ENCODE assay signal across 8 mouse cellular contexts in the genomic region with DNA sequence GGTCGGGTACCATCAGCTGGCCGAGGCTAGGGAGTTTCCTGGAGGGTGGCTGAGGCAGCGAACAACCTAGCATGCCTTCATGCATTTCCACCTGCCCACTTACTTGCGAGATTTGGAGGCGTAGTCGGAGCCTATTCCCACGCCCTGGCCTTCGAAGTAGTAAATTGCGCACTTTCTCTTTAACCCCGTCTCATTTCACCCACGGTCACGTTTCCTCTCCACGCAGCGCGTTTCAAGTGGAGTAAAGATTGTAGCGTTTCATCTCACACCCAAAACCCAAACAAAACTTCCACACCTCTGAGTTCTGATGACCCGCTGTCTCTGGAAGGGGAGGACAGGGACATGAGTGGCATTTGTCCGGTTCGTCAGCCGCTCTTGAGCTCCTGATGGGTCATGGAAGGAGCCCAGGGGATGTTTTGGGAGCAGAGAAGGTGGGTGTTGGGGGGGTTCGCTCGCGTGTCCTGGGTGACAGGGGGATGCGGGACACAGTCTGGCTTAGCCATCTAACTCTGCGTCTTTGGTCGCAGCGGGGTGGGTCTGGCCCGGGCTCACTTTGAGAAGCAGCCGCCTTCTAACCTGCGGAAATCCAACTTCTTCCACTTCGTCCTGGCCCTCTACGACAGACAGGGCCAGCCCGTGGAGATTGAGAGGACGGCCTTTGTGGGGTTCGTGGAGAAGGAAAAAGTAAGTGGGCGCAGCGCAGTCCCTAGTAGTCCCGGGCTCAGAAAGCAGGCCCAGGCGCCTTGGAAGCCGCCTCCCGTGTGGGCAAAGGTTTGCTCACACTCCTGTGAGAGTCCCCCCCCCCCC. TPM values are rescaled to one million over a fixed set of nuclear protein-coding genes. Genes with fewer than 3 reads are reported as not detected.
DNase-seq lines count a peak whose midpoint lies in the region; ATAC-seq lines count a peak whose summit lies in the region.

No protein-coding gene starts in this region.

- H3K4me2 ChIP-seq in kidney, embryonic 15.5 days, result peak overlapping the region; percentile 63

- H3K36me3 ChIP-seq in kidney, embryonic 15.5 days, result peaks cover 3% of the 10 kb centered on the region; the same call in 1 of the 2 replicates

- no peaks in the 10 kb centered on the region for H3K9me3 ChIP-seq in kidney, embryonic 15.5 days (replicated peaks)

- no peak for DNase-seq in kidney, adult 9 months
- peak; percentile 50 to 54 for DNase-seq in heart, adult 9 months (ENCODE audit: low spot score in 2 of 2)
- DNase-seq in kidney, postnatal 14 days, result peak; percentile 26
- DNase-seq in spleen, postnatal 10 days (ENCODE audit: low spot score in 2 of 2), result peak; percentile 16 to 31
- no peak for DNase-seq in right cerebral cortex, postnatal 36 days (ENCODE audit: low spot score in 2 of 2)

- WGBS in kidney, embryonic 15.5 days, result 5% methylated on average over 41 of the region's 41 CpGs

- ATAC-seq in kidney, embryonic 15.5 days (replicated peaks; ENCODE audit: low FRiP score), result no peak
- ATAC-seq in erythroblast, adult 5-6 weeks (replicated peaks; ENCODE audit: low FRiP score, poor library complexity, severe bottlenecking), result no peak

- peak overlapping the region; percentile 51 for H3K9ac ChIP-seq in kidney, embryonic 15.5 days

- peaks cover 54% of the 10 kb centered on the region for H3K27me3 ChIP-seq in kidney, embryonic 15.5 days

- H3K27ac ChIP-seq in kidney, embryonic 15.5 days, result no peak overlapping the region
- peak overlapping the region; percentile 99 for H3K27ac ChIP-seq in brown adipose tissue, adult 24 weeks (replicated peaks; ENCODE audit: low read depth, low read length)

- H3K4me3 ChIP-seq in kidney, embryonic 15.5 days (replicated peaks), result peak overlapping the region; percentile 66
- H3K4me3 ChIP-seq in brown adipose tissue, adult 24 weeks (ENCODE audit: insufficient read depth, low read depth, low read length), result peak overlapping the region; percentile 100

- H3K4me1 ChIP-seq in kidney, embryonic 15.5 days, result peaks cover 45% of the 10 kb centered on the region
- H3K4me1 ChIP-seq in brown adipose tissue, adult 24 weeks (ENCODE audit: control insufficient read depth, insufficient read depth, insufficient read length, low read length), result peaks cover 7% of the 10 kb centered on the region

RNA-seq across cellular contexts. Expression of a gene that starts 3.0 kb away (rescaled TPM):
- 22.8 and 24.1 TPM in 2 replicates for polyA plus RNA-seq in kidney, embryonic 15.5 days (2015; fragmentation: Nextera tagmentation; extraction: Ambion mirVana)
- polyA plus RNA-seq in brown adipose tissue, adult 24 weeks (2012; ENCODE audit: insufficient read depth, insufficient read length, missing spikeins), result 35.3 and 38.8 TPM in 2 replicates
- not detected in 2 replicates for total RNA-seq in erythroblast, adult 5-6 weeks (2015; ENCODE audit: low replicate concordance)
- 0.68 TPM in 1 of 2 replicates, not detected in the other for total RNA-seq in erythroblast, adult 5-6 weeks (2017; ENCODE audit: low replicate concordance)

Comparison
In these comparisons a context has a peak if more than half of its experiments do, and no peak if none do; other contexts are left out.
1. DNase-seq: peak in heart, adult 9 months (2 of 2), kidney, postnatal 14 days (single experiment) and spleen, postnatal 10 days (2 of 2); none in kidney, adult 9 months (single experiment) and right cerebral cortex, postnatal 36 days (0 of 2).